Mouse (Mus musculus) limb, embryonic 13.5 days (tissue): ENCODE results near the gene Cops9. TPM values are rescaled to one million over a fixed set of nuclear protein-coding genes. Genes with fewer than 3 reads are reported as not detected.

Experiments used
- ATAC-seq: fragments of 200-750 bp; cut with Nextera tagmentation; 2 replicates; pipeline ENCODE4 v1.8.0; 2017; ENCODE audit warnings: low read depth, moderate number of reproducible peaks, moderate TSS enrichment; ENCODE audit not compliant: low FRiP score
- H3K27ac ChIP-seq: fragments of 300-500 bp; sonication (generic); 2 replicates; pipeline ENCODE4 v1.5.1; 2015; ENCODE audit warnings: inconsistent platforms, mild to moderate bottlenecking, moderate library complexity
- H3K27me3 ChIP-seq: fragments of 300-500 bp; sonication (generic); 2 replicates; pipeline ENCODE4 v1.6.1; 2015; ENCODE audit warnings: mild to moderate bottlenecking, inconsistent platforms
- H3K36me3 ChIP-seq: fragments of 300-500 bp; sonication (generic); 2 replicates; pipeline ENCODE4 v1.6.1; 2015; ENCODE audit warnings: inconsistent platforms, mild to moderate bottlenecking, moderate library complexity
- H3K4me1 ChIP-seq: fragments of 300-500 bp; sonication (generic); 2 replicates; pipeline ENCODE4 v1.6.1; 2015; ENCODE audit warnings: inconsistent platforms
- H3K4me2 ChIP-seq: fragments of 300-500 bp; sonication (generic); replicated peaks from 2 replicates; pipeline ENCODE4 v1.6.1; 2015; ENCODE audit warnings: inconsistent platforms, mild to moderate bottlenecking, moderate library complexity
- H3K4me3 ChIP-seq: fragments of 300-500 bp; sonication (generic); 2 replicates; pipeline ENCODE4 v1.5.1; 2015; ENCODE audit warnings: moderate library complexity, mild to moderate bottlenecking, inconsistent platforms
- H3K9ac ChIP-seq: fragments of 300-500 bp; sonication (generic); 2 replicates; pipeline ENCODE4 v1.6.1; 2015; ENCODE audit warnings: mild to moderate bottlenecking, inconsistent platforms
- H3K9me3 ChIP-seq: fragments of 300-500 bp; sonication (generic); 2 replicates; pipeline ENCODE4 v1.6.1; 2016; ENCODE audit warnings: inconsistent platforms
- WGBS: fragments of 180-500 bp; shearing (Covaris S2); methylation state at CpG from one replicate; pipeline ENCODE4 v1.1.7; 2015; 5-methylcytosine and 5-hydroxymethylcytosine counted together
- polyA plus RNA-seq: library from polyadenylated mRNA; unstranded; fragments of >200 nt; fragmentation: Nextera tagmentation; extraction: Ambion mirVana; gene quantifications from 2 replicates; pipeline ENCODE4 v1.2.1, GENCODE M21; 2015

The Cops9 gene
- polyA plus RNA-seq, 1 experiment from 2014 or later, result 386 TPM

DNA sequence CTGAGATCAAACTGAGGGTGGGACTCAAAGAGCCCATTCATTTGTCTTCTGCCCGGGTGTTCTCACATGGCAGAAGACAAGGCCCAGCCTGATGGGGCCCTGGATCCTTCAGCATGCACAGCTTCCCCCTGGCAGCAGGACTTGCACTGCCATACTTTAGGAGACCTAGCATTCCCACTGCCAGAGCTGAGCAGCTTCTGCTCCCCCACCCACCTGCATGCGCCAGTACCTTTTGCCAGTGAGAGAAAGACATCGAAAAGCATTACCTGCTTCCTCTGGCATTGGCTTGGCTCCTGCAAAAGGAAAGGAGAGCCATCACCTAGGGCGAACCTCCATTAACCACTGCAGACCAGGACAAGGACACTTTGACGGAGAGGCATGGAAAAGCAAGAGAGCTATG is 3.1 kb upstream of the Cops9 start:
- Histone ChIP-seq H3K4me3 (no peak overlapping the region), H3K27me3 (0 out of 2 replicates have a peak, but pooled peaks cover 7% of the 10 kb centered on the region), H3K9me3 (no peaks in the 10 kb centered on the region), H3K4me2 (no peak overlapping the region), H3K36me3 (no peaks in the 10 kb centered on the region), H3K4me1 (peaks cover 30% of the 10 kb centered on the region), H3K9ac (no peak overlapping the region), H3K27ac (no peak overlapping the region)
- 79% methylated on average over 5 of the region's 5 CpGs for WGBS
- no peak for ATAC-seq

DNA sequence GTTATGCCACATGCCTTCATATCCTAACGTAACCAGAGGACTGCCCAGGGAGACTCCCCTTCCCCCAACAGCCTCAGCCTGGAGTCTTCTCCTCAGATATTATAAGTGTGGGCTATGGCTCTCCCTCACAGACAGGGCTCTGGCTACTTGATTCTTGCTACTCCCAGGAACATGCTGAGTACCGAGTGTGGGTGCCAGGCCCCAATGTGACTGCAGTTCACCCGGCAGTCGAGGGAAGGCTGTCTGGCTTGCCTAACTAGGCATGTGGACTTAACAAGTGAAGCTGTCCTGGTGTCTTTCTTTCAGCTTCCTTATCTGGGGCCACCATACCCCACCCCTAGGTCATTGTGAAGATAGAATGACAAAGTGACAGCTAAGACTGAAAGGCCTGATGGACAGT is 1.9 kb upstream of the Cops9 start:
- Histone ChIP-seq H3K4me3 (no peak overlapping the region), H3K36me3 (peaks cover 5% of the 10 kb centered on the region), H3K27me3 (0 out of 2 replicates have a peak, but pooled peaks cover 7% of the 10 kb centered on the region), H3K9me3 (no peaks in the 10 kb centered on the region), H3K4me2 (no peak overlapping the region), H3K27ac (no peak overlapping the region), H3K4me1 (peaks cover 29% of the 10 kb centered on the region), H3K9ac (no peak overlapping the region)
- WGBS, result 81% methylated on average over 4 of the region's 4 CpGs
- ATAC-seq, result no peak

DNA sequence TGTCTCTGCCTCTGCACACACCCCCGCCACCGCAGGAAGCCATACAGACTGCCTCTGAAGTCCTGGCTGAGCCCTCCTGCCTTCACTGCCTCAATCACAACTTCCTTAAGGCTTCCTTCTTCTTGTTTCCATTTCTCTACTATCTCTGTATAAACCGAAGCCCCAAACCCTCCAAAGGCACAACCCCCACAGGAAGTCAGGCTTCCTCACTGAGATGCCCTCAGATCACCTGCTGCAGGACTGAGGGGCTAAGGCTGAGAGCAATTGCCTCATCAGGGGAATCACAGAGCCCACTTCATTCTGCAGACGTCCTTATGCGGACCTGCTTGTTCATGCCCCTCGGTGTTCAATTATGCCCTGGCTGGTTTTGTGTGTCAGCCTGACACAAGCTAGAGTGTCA is 1.4 kb downstream of the Cops9 start:
- H3K4me3 ChIP-seq, result peak overlapping the region; percentile 92
- 90% methylated on average over 6 of the region's 6 CpGs for WGBS
- no peak for ATAC-seq

DNA sequence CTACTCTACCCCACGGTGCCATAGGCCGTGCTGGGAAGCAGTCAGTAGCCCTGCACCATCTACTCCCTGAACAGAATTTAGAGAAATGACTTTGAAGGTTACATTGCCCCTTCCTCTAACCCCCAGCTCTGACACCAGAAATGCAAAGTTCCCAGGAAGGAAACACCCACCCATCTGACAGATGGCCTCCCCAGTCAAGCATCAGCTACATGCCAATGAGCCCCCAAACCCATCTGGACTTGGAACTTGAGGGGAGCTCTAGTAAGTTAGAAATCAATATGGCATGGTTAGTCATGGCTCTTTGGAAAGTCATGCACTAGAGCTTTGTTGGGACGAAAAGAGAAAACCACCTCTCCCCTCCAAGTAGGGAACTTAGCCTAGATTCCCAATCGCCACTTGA is 3.0 kb downstream of the Cops9 start:
- Histone ChIP-seq H3K9ac (no peak overlapping the region), H3K4me1 (peaks cover 27% of the 10 kb centered on the region), H3K9me3 (no peaks in the 10 kb centered on the region), H3K36me3 (peaks cover 38% of the 10 kb centered on the region), H3K4me3 (no peak overlapping the region), H3K4me2 (no peak overlapping the region), H3K27ac (no peak overlapping the region), H3K27me3 (no peaks in the 10 kb centered on the region)
- no peak for ATAC-seq
- 93% methylated on average over 4 of the region's 4 CpGs for WGBS

More for the DNA sequence above, 1.4 kb downstream of the Cops9 start:
- H3K9ac ChIP-seq, result peak overlapping the region; percentile 96
- no peaks in the 10 kb centered on the region for H3K27me3 ChIP-seq
- peak overlapping the region; percentile 98 for H3K4me2 ChIP-seq
- H3K36me3 ChIP-seq, result peaks cover 35% of the 10 kb centered on the region
- no peak overlapping the region for H3K27ac ChIP-seq
- peaks cover 21% of the 10 kb centered on the region for H3K4me1 ChIP-seq
- no peaks in the 10 kb centered on the region for H3K9me3 ChIP-seq

GRCm38 (mm10) chr1:92638181-92638580 is 3.6 kb downstream of the Cops9 start:
- Histone ChIP-seq H3K36me3 (peaks cover 38% of the 10 kb centered on the region), H3K9ac (no peak overlapping the region), H3K9me3 (no peaks in the 10 kb centered on the region), H3K27ac (no peak overlapping the region), H3K27me3 (no peaks in the 10 kb centered on the region), H3K4me3 (no peak overlapping the region), H3K4me1 (peaks cover 27% of the 10 kb centered on the region), H3K4me2 (no peak overlapping the region)
- ATAC-seq, result no peak
- 91% methylated on average over 3 of the region's 3 CpGs for WGBS

DNA sequence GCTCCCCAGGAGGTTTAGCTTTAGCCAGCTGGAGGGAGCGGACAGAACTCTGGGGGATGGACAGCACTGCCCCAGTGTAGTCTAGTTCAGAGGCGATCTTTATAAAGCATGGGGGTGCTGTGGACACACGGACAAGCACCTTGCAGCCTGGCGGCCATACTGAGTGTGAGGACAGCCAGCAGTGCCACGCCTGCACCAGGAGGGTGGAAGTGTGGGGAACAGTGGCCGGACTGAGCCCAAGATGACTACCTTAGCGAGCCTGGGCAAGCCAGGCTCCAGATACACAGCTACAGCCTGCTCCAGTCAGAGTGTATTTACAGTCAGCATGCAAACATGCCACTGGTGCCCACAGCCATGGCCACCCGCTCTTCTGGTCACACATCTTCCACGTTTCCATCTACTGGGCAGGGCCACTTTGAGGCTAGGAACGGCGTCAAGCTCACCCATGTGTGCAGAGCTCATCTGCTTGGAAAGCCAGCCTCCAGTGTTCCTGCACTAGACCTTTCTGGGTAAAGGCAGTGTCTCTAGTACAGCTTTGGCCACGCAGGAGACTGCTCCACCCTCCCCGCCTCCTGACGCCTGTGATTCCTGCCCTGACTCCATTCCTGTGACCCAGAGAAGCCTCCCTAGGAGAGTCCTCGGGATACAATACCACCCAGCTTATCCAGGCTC is 4.1 kb downstream of the Cops9 start:
- no peak for ATAC-seq
- Histone ChIP-seq H3K4me1 (peaks cover 26% of the 10 kb centered on the region), H3K27me3 (no peaks in the 10 kb centered on the region), H3K4me3 (no peak overlapping the region), H3K9ac (no peak overlapping the region), H3K9me3 (no peaks in the 10 kb centered on the region), H3K27ac (no peak overlapping the region), H3K36me3 (peaks cover 38% of the 10 kb centered on the region), H3K4me2 (no peak overlapping the region)
- WGBS, result 91% methylated on average over 15 of the region's 15 CpGs

DNA sequence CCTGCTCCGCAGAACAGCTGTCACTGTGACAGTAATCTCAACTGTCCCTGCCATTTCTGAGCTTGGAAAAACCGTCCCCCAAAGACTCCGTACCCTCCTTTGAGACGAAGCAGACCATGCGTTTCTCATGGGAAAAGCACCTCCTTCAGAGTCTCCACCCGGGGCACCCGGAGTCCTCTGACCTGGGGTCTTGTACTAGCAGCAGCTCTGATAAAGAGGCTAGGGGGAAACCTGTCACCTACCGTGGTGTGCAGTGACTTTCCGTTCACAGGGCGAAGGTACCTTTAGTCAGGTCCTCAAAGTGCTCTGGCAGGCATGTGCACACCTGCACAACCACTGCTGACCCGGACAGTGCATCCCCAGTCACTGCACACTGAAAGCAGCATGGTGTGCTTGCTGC is 5.1 kb downstream of the Cops9 start:
- no peaks in the 10 kb centered on the region for H3K9me3 ChIP-seq
- WGBS, result 95% methylated on average over 11 of the region's 11 CpGs
- peaks cover 38% of the 10 kb centered on the region for H3K36me3 ChIP-seq
- H3K9ac ChIP-seq, result no peak overlapping the region
- peaks cover 19% of the 10 kb centered on the region for H3K4me1 ChIP-seq
- no peak for ATAC-seq
- H3K4me3 ChIP-seq, result no peak overlapping the region
- H3K27ac ChIP-seq, result no peak overlapping the region
- no peak overlapping the region for H3K4me2 ChIP-seq
- no peaks in the 10 kb centered on the region for H3K27me3 ChIP-seq

- H3K27ac ChIP-seq, result no peak overlapping the region
- no peak overlapping the region for H3K4me2 ChIP-seq
- H3K9ac ChIP-seq, result no peak overlapping the region
- 82% methylated on average over 8 of the region's 8 CpGs for WGBS
- H3K27me3 ChIP-seq, result no peaks in the 10 kb centered on the region
- H3K9me3 ChIP-seq, result no peaks in the 10 kb centered on the region
- no peak overlapping the region for H3K4me3 ChIP-seq
- H3K4me1 ChIP-seq, result peaks cover 17% of the 10 kb centered on the region
- no peak for ATAC-seq
- peaks cover 38% of the 10 kb centered on the region for H3K36me3 ChIP-seq
Measured at GRCm38 (mm10) chr1:92636015-92636414, 5.8 kb downstream of the Cops9 start.

DNA sequence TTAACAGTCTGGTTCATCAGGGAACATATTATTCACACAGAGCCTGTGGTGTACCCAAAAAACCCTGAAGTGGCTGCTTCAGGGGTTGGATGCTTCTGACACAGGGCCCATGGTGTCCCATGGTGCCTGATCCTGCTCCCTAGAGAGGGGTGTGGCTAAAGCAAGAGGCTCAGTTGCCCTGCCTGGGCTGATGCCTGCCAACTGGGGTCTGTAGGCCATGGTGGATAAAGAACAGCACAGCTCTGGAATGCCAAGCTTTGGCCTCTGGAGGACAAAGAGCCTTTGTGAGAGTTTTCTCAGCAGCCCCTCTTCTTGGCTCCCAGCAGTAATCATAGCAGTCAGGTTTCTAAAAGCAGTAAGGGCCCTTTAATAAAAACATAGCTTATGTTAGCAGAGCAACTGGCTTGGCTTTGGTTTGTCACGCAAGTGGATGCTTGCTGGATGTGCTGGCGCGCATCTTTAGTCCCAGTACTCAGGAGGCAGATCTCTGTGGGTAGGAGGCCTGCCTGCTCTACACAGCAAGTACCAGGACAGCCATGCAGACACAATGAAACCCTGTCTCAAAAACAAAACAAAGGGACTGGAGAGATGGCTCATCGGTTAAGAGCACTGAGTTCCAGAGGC is 6.7 kb downstream of the Cops9 start:
- peaks cover 38% of the 10 kb centered on the region for H3K36me3 ChIP-seq
- peak overlapping the region; percentile 61; the same call in 1 of the 2 replicates for H3K27ac ChIP-seq
- ATAC-seq, result no peak
- no peaks in the 10 kb centered on the region for H3K27me3 ChIP-seq
- peaks cover 8% of the 10 kb centered on the region for H3K4me1 ChIP-seq
- no peak overlapping the region for H3K9ac ChIP-seq
- no peaks in the 10 kb centered on the region for H3K9me3 ChIP-seq
- WGBS, result 82% methylated on average over 4 of the region's 4 CpGs
- H3K4me3 ChIP-seq, result no peak overlapping the region
- no peak overlapping the region for H3K4me2 ChIP-seq

- 69% methylated on average over 1 of the region's 1 CpGs for WGBS
- Histone ChIP-seq H3K27ac (peak overlapping the region; percentile 61; the same call in 1 of the 2 replicates), H3K4me2 (no peak overlapping the region), H3K4me1 (peaks cover 6% of the 10 kb centered on the region), H3K4me3 (no peak overlapping the region), H3K9ac (no peak overlapping the region), H3K9me3 (no peaks in the 10 kb centered on the region), H3K36me3 (peaks cover 38% of the 10 kb centered on the region), H3K27me3 (no peaks in the 10 kb centered on the region)
- ATAC-seq, result no peak
Measured at GRCm38 (mm10) chr1:92634569-92634968, 7.2 kb downstream of the Cops9 start.

- ATAC-seq, result no peak
- no peak overlapping the region for H3K27ac ChIP-seq
- no peak overlapping the region for H3K4me3 ChIP-seq
- H3K4me1 ChIP-seq, result peaks cover 6% of the 10 kb centered on the region
- H3K4me2 ChIP-seq, result no peak overlapping the region
- no peaks in the 10 kb centered on the region for H3K9me3 ChIP-seq
- H3K36me3 ChIP-seq, result peaks cover 33% of the 10 kb centered on the region
- WGBS, result 79% methylated on average over 8 of the region's 8 CpGs
- no peak overlapping the region for H3K9ac ChIP-seq
- no peaks in the 10 kb centered on the region for H3K27me3 ChIP-seq
Measured at GRCm38 (mm10) chr1:92633726-92634125, 8.1 kb downstream of the Cops9 start.

GRCm38 (mm10) chr1:92632948-92633347 is 8.8 kb downstream of the Cops9 start:
- Histone ChIP-seq H3K27me3 (no peaks in the 10 kb centered on the region), H3K4me1 (peaks cover 6% of the 10 kb centered on the region), H3K9ac (no peak overlapping the region), H3K4me2 (no peak overlapping the region), H3K9me3 (no peaks in the 10 kb centered on the region), H3K27ac (no peak overlapping the region), H3K4me3 (no peak overlapping the region), H3K36me3 (peaks cover 25% of the 10 kb centered on the region)
- 68% methylated on average over 6 of the region's 6 CpGs for WGBS
- ATAC-seq, result no peak

- H3K4me1 ChIP-seq, result peaks cover 6% of the 10 kb centered on the region
- H3K9me3 ChIP-seq, result no peaks in the 10 kb centered on the region
- H3K27ac ChIP-seq, result no peak overlapping the region
- WGBS, result 67% methylated on average over 5 of the region's 5 CpGs
- H3K36me3 ChIP-seq, result peaks cover 19% of the 10 kb centered on the region
- H3K9ac ChIP-seq, result no peak overlapping the region
- H3K27me3 ChIP-seq, result no peaks in the 10 kb centered on the region
- H3K4me2 ChIP-seq, result no peak overlapping the region
- no peak overlapping the region for H3K4me3 ChIP-seq
- ATAC-seq, result no peak
Measured at GRCm38 (mm10) chr1:92632196-92632595, 9.6 kb downstream of the Cops9 start.
